Mouse (Mus musculus) CH12.LX (cell line): ENCODE measurements at regions not wholly inside any gene's neighbourhood (a gene's known extent, or its start where the extent isn't known, plus 50 kb on each side); places are given as distances from the start of the nearest gene placed in this dataset.

Experiments used
- CHD1 ChIP-seq: IDR thresholded peaks from 2 replicates; pipeline ENCODE4 v1.6.1; 2012; ENCODE audit warnings: low read depth, low read length, improper control_type of control experiment, inconsistent platforms
- CTCF ChIP-seq, 2 experiments: IDR thresholded peaks in 1 of 2; conservative IDR thresholded peaks in 1 of 2; 2 replicates each; pipeline ENCODE4 v1.5.1; 2011 to 2012; ENCODE audit warnings: low read depth in 2 of 2, low read length in 2 of 2, improper control_type of control experiment in 1 of 2, inconsistent platforms in 1 of 2, mild to moderate bottlenecking in 1 of 2, moderate library complexity in 1 of 2
- ETS1 ChIP-seq: conservative IDR thresholded peaks from 2 replicates; pipeline ENCODE4 v1.6.1; 2012; ENCODE audit warnings: low read depth, mild to moderate bottlenecking, inconsistent platforms, low read length, improper control_type of control experiment, moderate library complexity
- JUND ChIP-seq: conservative IDR thresholded peaks from 2 replicates; pipeline ENCODE4 v1.6.1; 2011; ENCODE audit warnings: low read depth, low read length, improper control_type of control experiment
- MAFK ChIP-seq: IDR thresholded peaks from 2 replicates; pipeline ENCODE4 v1.6.1; 2011; ENCODE audit warnings: low read length, improper control_type of control experiment; ENCODE audit not compliant: insufficient replicate concordance
- POLR2A ChIP-seq: IDR thresholded peaks from 2 replicates; pipeline ENCODE4 v1.6.1; 2011; ENCODE audit warnings: low read depth, mild to moderate bottlenecking, improper control_type of control experiment, low read length
- POLR2AphosphoS2 ChIP-seq: IDR thresholded peaks from 2 replicates; pipeline ENCODE4 v1.6.1; 2011; ENCODE audit warnings: low read depth, low read length, improper control_type of control experiment
- TCF12 ChIP-seq: IDR thresholded peaks from 2 replicates; pipeline ENCODE4 v1.6.1; 2014; ENCODE audit warnings: low read depth, mild to moderate bottlenecking, inconsistent platforms, low read length, improper control_type of control experiment
- USF1 ChIP-seq: IDR thresholded peaks from 2 replicates; pipeline ENCODE4 v1.6.1; 2014; ENCODE audit warnings: low read depth, mild to moderate bottlenecking, inconsistent platforms, low read length, improper control_type of control experiment
- ZC3H11A ChIP-seq: IDR thresholded peaks from 2 replicates; pipeline ENCODE4 v1.6.1; 2012; ENCODE audit warnings: low read depth, mild to moderate bottlenecking, inconsistent platforms, low read length, improper control_type of control experiment

GRCm38 (mm10) chr3:81521804-81522203 is 410.6 kb upstream of the Ctso start:
- no peak for TF ChIP-seq ZC3H11A
- no peak for TF ChIP-seq USF1
- no peak for TF ChIP-seq ETS1
- no peak for TF ChIP-seq TCF12
- TF ChIP-seq POLR2A: no peak
- no peak for TF ChIP-seq CTCF (conservative IDR thresholded peaks at IDR 0.05 in 1 of 2, IDR thresholded peaks at IDR 0.05 in 1 of 2; ENCODE audit: low read depth in 2 of 2, low read length in 2 of 2)
- no peak for TF ChIP-seq JUND
- no peak for TF ChIP-seq MAFK
- no peak for TF ChIP-seq CHD1
- TF ChIP-seq POLR2AphosphoS2: no peak
